Mouse (Mus musculus): ENCODE data around the gene Ptms. TPM values are rescaled to one million over a fixed set of nuclear protein-coding genes. Genes with fewer than 3 reads are reported as not detected.
"Not testable (repeated sequence)": the region's sequence is repeated elsewhere in the genome, so short reads cannot be mapped to it uniquely, and the experiment has no call there.

Ptms gene
- total RNA-seq, 2 experiments from 2014 or later, result 192 to 194 TPM

GRCm38 (mm10) chr6:124913214-124913613 lies 6.7 kb downstream of the Ptms start:
- DNase-seq, result no peak
- intact Hi-C loops (cut with DNase I), result loop anchor here (10.0 kb wide), 1 partner anchor 442 kb away; no protein-coding TSS in a partner anchor

- intact Hi-C loops (cut with DNase I), result loop anchor here (10.0 kb wide), 1 partner anchor 443 kb away; no protein-coding TSS in a partner anchor
- DNase-seq, result no peak
These were observed 8.2 kb downstream of the Ptms start, which contains the start of gene Lag3 for GRCm38 (mm10) chr6:124911533-124912218. Lag3 (minus strand) TSS chr6:124911705.

- DNase-seq, result no peak
- intact Hi-C loops (cut with DNase I), result loop anchor here (10.0 kb wide), 1 partner anchor 445 kb away; no protein-coding TSS in a partner anchor
These were observed 9.9 kb downstream of the Ptms start for GRCm38 (mm10) chr6:124910032-124910431.

GRCm38 (mm10) chr6:124907767-124908166 lies 12.1 kb downstream of the Ptms start:
- DNase-seq, result no peak
- intact Hi-C loops (cut with DNase I), result no loop called here

GRCm38 (mm10) chr6:124904991-124905860 lies 14.7 kb downstream of the Ptms start:
- intact Hi-C loops (cut with DNase I), result loop anchor here (1.0 to 5.0 kb wide), 3 partner anchors 12 to 127 kb away; no protein-coding TSS in a partner anchor
- no peak for DNase-seq

GRCm38 (mm10) chr6:124904161-124904981 lies 15.5 kb downstream of the Ptms start:
- peak; percentile 68 to 73 for DNase-seq
- intact Hi-C loops (cut with DNase I), result loop anchor here (1.0 to 5.0 kb wide), 3 partner anchors 13 to 128 kb away; no protein-coding TSS in a partner anchor

GRCm38 (mm10) chr6:124903580-124904151 lies 16.2 kb downstream of the Ptms start:
- DNase-seq, result peak; percentile 97 to 98
- intact Hi-C loops (cut with DNase I), result loop anchor here (1.0 to 5.0 kb wide), 7 partner anchors 14 to 181 kb away; partner anchors contain the start of genes Cops7a and Zfp384

- DNase-seq, result no peak
- intact Hi-C loops (cut with DNase I), result loop anchor here (2.0 to 5.0 kb wide), 3 partner anchors 43 to 130 kb away; partner anchors contain the start of gene Zfp384
These were observed 18.1 kb downstream of the Ptms start for GRCm38 (mm10) chr6:124901851-124902250.

- intact Hi-C loops (cut with DNase I), result loop anchor here (5.0 kb wide), 1 partner anchor 131 kb away; no protein-coding TSS in a partner anchor
- peak; percentile 27 to 34 for DNase-seq
These were observed 19.0 kb downstream of the Ptms start for GRCm38 (mm10) chr6:124900801-124901480.

GRCm38 (mm10) chr6:124900056-124900800 lies 19.7 kb downstream of the Ptms start:
- no peak for DNase-seq
- intact Hi-C loops (cut with DNase I), result loop anchor here (5.0 kb wide), 1 partner anchor 132 kb away; no protein-coding TSS in a partner anchor

- intact Hi-C loops (cut with DNase I), result no loop called here
- no peak for DNase-seq
These were observed 21.5 kb downstream of the Ptms start for GRCm38 (mm10) chr6:124898359-124898758.

- DNase-seq; intact Hi-C loops (cut with DNase I): not testable (repeated sequence)
These were observed 25.8 kb downstream of the Ptms start for GRCm38 (mm10) chr6:124894113-124894512.

- DNase-seq, result no peak
- intact Hi-C loops (cut with DNase I), result no loop called here
These were observed 28.9 kb downstream of the Ptms start for GRCm38 (mm10) chr6:124890997-124891396.

- no peak for DNase-seq
- intact Hi-C loops (cut with DNase I), result no loop called here
These were observed 31.3 kb downstream of the Ptms start for GRCm38 (mm10) chr6:124888555-124889125.

- no peak for DNase-seq
These were observed 31.9 kb downstream of the Ptms start, which contains the start of gene Cd4 for GRCm38 (mm10) chr6:124887986-124888385. Cd4 (minus strand) TSS chr6:124888221.

GRCm38 (mm10) chr6:124885956-124886381 lies 33.9 kb downstream of the Ptms start:
- no peak for DNase-seq
- intact Hi-C loops (cut with DNase I), result no loop called here

More at GRCm38 (mm10) chr6:124887986-124888385, 31.9 kb downstream of the Ptms start, which contains the start of gene Cd4:
- intact Hi-C loops (cut with DNase I), result no loop called here

- peak; percentile 26 to 30 for DNase-seq
- intact Hi-C loops (cut with DNase I), result no loop called here
These were observed 35.0 kb downstream of the Ptms start for GRCm38 (mm10) chr6:124884714-124885500.
